Mouse (Mus musculus) embryonic facial prominence, embryonic 10.5 days (tissue): Measurements from ENCODE around the gene Zfp951. TPM values are rescaled to one million over a fixed set of nuclear protein-coding genes. Genes with fewer than 3 reads are reported as not detected.
"Not testable (repeated sequence)": the region's sequence is repeated elsewhere in the genome, so short reads cannot be mapped to it uniquely, and the experiment has no call there.

Experiments used
- DNase-seq: peaks from one replicate; pipeline ENCODE4 v3.0.0-alpha.2; 2017; ENCODE audit warnings: low spot score
- H3K27ac ChIP-seq: fragments of 300-500 bp; sonication (generic); replicated peaks from 2 replicates; pipeline ENCODE4 v1.5.1; 2016; ENCODE audit warnings: mild to moderate bottlenecking
- H3K27me3 ChIP-seq: fragments of 300-500 bp; sonication (generic); replicated peaks from 2 replicates; pipeline ENCODE4 v1.6.1; 2016; ENCODE audit warnings: low read depth, mild to moderate bottlenecking; ENCODE audit not compliant: poor library complexity, severe bottlenecking
- H3K36me3 ChIP-seq: fragments of 300-500 bp; sonication (generic); replicated peaks from 2 replicates; pipeline ENCODE4 v1.6.1; 2016; ENCODE audit warnings: mild to moderate bottlenecking, moderate library complexity
- H3K4me1 ChIP-seq: fragments of 300-500 bp; sonication (generic); 2 replicates; pipeline ENCODE4 v1.6.1; 2016
- H3K4me3 ChIP-seq: fragments of 300-500 bp; sonication (generic); 2 replicates; pipeline ENCODE4 v1.5.1; 2016; ENCODE audit warnings: mild to moderate bottlenecking, moderate library complexity
- H3K9me3 ChIP-seq: fragments of 300-500 bp; sonication (generic); 2 replicates; pipeline ENCODE4 v1.6.1; 2016; ENCODE audit warnings: mild to moderate bottlenecking
- WGBS: fragments of 180-500 bp; shearing (Covaris S2); methylation state at CpG from one replicate; pipeline ENCODE4 v1.1.7; 2016; 5-methylcytosine and 5-hydroxymethylcytosine counted together
- polyA plus RNA-seq: library from polyadenylated mRNA; unstranded; fragments of >200 nt; fragmentation: Nextera tagmentation; extraction: Ambion mirVana; gene quantifications from 2 replicates; pipeline ENCODE4 v1.2.1, GENCODE M21; 2016

The Zfp951 gene
- 1.7 and 2.6 TPM in 2 replicates for polyA plus RNA-seq

DNA sequence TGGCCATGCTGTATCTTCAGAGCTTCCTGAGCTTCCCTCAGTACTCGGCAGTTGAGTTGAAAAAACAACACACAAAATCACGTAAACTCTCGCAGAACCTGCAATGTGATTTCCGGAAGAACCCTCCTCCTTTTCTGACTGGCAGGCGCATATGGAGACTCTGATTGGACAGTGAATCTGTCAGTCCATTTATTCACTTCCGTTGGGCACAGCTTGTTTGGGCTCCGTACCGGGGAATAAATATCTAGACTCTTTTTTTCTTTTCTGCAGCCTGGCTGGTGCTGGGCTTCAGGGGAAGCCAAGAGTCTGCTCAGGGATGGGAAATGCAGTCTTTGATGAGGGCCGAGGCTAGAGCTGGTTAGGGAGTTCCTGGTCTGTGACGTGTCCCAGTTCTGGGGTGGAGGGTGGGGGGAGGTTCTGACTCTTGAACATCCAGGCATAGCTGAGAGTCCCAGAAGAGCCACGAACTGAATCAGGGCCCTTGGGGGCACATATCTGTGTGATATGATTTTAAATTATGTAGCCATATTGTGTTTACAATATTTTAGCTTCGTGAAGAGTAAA lies at the start of gene Zfp951:
Gene Zfp951 (minus strand): TSS at position 109 of the 564 bp plus-strand sequence.
- H3K4me3 ChIP-seq, result peak within 1 kb of the TSS; percentile 42
- H3K27ac ChIP-seq, H3K4me1 ChIP-seq, H3K36me3 ChIP-seq, H3K27me3 ChIP-seq: not testable (repeated sequence)
- peak; percentile 12 for DNase-seq
- 35% methylated on average over 11 of the region's 12 CpGs for WGBS
- H3K9me3 ChIP-seq, result peaks cover 26% of the 10 kb centered on the region; the same call in 1 of the 2 replicates

- not testable (repeated sequence) for H3K4me3 ChIP-seq, H3K4me1 ChIP-seq, H3K9me3 ChIP-seq, H3K27me3 ChIP-seq, H3K27ac ChIP-seq, H3K36me3 ChIP-seq, DNase-seq
- 90% methylated on average over 5 of the region's 5 CpGs for WGBS
Measured at GRCm38 (mm10) chr5:104906556-104906955, 46.7 kb upstream of the Zfp951 start.

DNA sequence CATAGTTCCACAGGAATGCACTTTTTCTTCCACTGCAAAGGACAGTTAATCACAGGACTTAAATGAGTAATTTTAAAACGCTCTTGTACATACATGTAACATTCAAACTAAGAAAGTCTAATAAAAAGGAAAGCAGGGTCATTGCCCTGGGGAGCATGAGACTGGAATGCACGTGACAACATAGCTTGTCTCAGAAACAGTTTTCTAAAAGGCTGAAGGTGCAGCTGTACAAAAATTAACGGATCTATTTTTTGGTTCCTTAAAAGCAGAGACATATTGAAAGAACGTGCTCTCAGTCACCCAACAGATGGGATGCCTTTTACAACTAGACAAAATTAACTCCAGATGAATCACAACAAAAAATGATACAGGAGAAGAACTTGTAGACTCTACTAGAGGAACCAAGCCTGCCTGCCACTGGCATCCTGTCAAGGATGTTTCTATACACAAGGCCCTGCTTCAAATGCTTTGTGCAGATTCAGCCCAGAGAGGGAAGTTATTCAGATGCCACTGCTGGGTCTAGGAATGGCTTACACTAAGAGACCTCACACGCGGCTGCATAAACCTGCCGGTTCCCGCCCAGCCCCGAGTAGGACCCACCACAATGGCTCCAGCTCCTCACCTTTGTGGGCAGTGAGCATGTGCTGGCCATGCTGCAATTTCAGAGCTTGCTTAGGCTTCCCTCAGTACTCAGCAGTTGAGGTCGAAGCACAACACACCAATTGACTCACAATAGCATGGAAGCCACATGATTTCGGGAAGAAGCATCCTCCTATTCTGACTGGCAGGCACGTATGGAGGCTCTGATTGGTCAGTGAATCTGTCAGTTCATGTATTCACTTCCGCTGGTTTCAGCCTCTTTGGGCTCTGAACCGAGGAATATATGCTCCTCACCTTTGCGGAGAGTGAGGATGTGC lies 567 bp downstream of the Zfp951 start:
- not testable (repeated sequence) for H3K27ac ChIP-seq, DNase-seq, H3K36me3 ChIP-seq, H3K27me3 ChIP-seq, H3K4me1 ChIP-seq
- WGBS, result 50% methylated on average over 10 of the region's 15 CpGs
- Histone ChIP-seq H3K4me3 (peak overlapping the region; percentile 42), H3K9me3 (peaks cover 29% of the 10 kb centered on the region; the same call in 1 of the 2 replicates)

DNA sequence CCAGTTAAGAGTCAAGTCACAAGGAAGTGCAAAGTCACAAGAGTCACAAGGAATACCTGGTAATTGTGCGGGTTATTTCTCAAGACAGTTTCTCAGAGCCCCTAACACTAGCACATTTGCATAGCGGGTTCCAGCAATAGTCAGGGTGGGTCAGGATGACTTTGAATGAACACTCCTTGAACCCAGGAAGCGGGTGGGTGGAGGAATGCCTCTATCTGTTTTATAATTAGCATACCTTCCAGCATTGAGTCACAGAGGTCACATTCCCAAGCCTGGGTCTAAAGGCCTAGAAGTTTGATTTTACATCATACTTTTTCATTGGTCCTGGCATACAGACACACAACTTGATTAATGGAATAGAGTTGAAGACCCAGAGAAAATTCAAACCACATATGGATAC lies 5.3 kb downstream of the Zfp951 start:
- 85% methylated on average over 3 of the region's 3 CpGs for WGBS
- not testable (repeated sequence) for DNase-seq, H3K4me1 ChIP-seq, H3K36me3 ChIP-seq, H3K4me3 ChIP-seq, H3K27me3 ChIP-seq, H3K27ac ChIP-seq
- H3K9me3 ChIP-seq, result peaks cover 30% of the 10 kb centered on the region; the same call in 1 of the 2 replicates

DNA sequence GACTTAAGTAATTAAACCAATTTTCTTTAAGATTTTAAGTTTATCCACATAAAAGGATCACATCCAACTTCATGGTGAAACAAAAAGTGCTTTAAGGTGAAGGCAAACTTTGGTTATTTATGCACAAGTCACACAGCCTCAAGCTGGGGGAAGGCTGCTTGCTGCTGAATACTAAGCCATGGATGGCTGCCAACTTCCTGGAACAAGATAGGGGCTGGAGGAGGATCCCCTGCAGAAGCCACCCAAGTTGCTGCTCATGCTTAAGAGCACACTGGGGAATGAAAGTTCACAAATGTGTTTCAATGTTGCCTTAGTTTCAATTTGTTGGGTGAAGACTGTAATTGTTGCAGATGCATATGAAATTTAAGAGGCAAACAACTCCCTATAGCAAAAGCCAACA lies 26.5 kb downstream of the Zfp951 start:
- Histone ChIP-seq H3K27me3 (no peaks in the 10 kb centered on the region), H3K27ac (no peak overlapping the region), H3K36me3 (peaks cover 3% of the 10 kb centered on the region; the same call in 1 of the 2 replicates), H3K9me3 (peaks cover 63% of the 10 kb centered on the region), H3K4me1 (no peaks in the 10 kb centered on the region), H3K4me3 (no peak overlapping the region)
- DNase-seq, result no peak

- H3K9me3 ChIP-seq, result peaks cover 71% of the 10 kb centered on the region
- no peak for DNase-seq
- WGBS, result 84% methylated on average over 1 of the region's 1 CpGs
- no peaks in the 10 kb centered on the region for H3K4me1 ChIP-seq
- no peak overlapping the region for H3K4me3 ChIP-seq
- no peak overlapping the region for H3K27ac ChIP-seq
- peaks cover 3% of the 10 kb centered on the region; the same call in 1 of the 2 replicates for H3K36me3 ChIP-seq
- no peaks in the 10 kb centered on the region for H3K27me3 ChIP-seq
Measured at GRCm38 (mm10) chr5:104829611-104830010, 30.3 kb downstream of the Zfp951 start.

DNA sequence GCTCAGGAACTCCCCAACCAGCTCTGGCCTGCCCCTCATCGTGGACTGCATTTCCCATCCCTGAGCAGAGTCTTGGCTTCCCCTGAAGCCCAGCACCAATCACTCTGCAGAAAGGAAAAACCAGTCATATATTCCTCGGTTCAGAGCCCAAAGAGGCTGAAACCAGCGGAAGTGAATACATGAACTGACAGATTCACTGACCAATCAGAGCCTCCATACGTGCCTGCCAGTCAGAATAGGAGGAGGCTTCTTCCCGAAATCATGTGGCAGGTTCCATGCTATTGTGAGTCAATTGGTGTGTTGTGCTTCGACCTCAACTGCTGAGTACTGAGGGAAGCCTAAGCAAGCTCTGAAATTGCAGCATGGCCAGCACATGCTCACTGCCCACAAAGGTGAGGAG lies 89.7 kb downstream of the Zfp951 start:
- H3K27me3 ChIP-seq, H3K4me3 ChIP-seq, DNase-seq, H3K4me1 ChIP-seq, H3K27ac ChIP-seq, H3K36me3 ChIP-seq: not testable (repeated sequence)
- peaks cover 25% of the 10 kb centered on the region; the same call in 1 of the 2 replicates for H3K9me3 ChIP-seq
- 83% methylated on average over 6 of the region's 6 CpGs for WGBS

Other genes with a start within 250 kb of the Zfp951 start
- gene Abcg3, start 122.6 kb upstream of the Zfp951 start, polyA plus RNA-seq, result 0.11 and 0.39 TPM in 2 replicates